Mouse (Mus musculus): ENCODE measurements around the gene Ly6g6d. TPM values are rescaled to one million over a fixed set of nuclear protein-coding genes. Genes with fewer than 3 reads are reported as not detected.

Ly6g6d gene
- polyA plus RNA-seq, 1 experiment from 2014 or later = 1.1 TPM

DNA sequence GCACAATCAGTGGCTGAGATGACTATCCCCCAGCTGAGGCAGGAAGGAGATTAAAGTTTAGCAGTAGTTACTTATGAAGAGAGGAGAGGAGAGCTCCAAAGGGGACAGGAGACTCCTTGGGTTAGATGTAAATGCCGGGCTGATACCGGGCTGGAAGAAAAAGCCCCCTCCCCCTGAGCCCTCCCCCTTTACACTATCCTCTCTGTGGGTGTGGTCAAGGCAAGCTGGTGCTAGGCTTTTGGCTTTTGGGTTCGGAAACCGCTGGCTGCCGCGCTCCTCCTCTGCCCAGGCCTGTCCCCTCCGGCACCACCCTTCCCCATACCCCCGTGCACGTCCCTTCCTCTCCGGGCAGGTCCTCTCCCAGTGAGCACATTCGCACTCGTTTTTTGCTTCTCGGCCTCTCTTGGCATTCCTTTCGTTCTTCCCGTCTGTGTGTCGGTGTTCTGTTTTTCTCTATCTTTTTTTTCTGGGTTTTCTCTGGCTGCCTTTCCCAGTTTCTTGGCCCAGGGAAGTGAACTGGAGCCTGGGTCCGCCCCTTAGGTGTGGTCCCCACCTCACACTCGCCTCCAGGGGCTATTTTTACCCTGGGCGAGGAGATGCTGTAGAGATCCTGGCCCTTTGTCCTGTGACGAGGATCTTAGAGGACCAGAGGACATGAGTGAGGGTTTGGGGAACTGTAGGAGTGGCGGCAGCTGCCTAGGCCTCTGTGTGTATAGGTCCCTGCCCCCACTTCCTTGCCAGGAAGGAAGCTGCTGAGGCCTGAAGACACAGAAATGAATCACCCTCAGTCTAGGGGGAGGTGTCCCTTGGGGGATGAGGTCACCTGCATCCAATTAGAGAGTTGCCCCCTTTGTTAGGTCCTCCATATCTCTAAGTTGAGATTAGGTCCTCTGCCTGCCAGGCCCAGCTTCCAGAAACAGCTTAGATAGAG, 26.4 kb downstream of the Ly6g6d start:
- Histone ChIP-seq H3K27ac (peak overlapping the region; percentile 99), H3K36me3 (peaks cover 41% of the 10 kb centered on the region), H3K4me2 (peak overlapping the region; percentile 70), H3K9me3 (no peaks in the 10 kb centered on the region), H3K9ac (peak overlapping the region; percentile 65), H3K27me3 (no peaks in the 10 kb centered on the region), H3K4me3 (peak overlapping the region; percentile 66), H3K4me1 (peaks cover 47% of the 10 kb centered on the region)
- ATAC-seq (ENCODE audit: insufficient number of reproducible peaks, low FRiP score, low TSS enrichment, low read depth) = peak; percentile 45; the same call in 1 of the 2 replicates
- WGBS = 1% methylated on average over 21 of the region's 21 CpGs

- Histone ChIP-seq H3K4me1 (peaks cover 57% of the 10 kb centered on the region), H3K9ac (peak overlapping the region; percentile 70), H3K4me2 (peak overlapping the region; percentile 70), H3K27me3 (no peaks in the 10 kb centered on the region), H3K4me3 (peak overlapping the region; percentile 66), H3K27ac (peak overlapping the region; percentile 99), H3K36me3 (peaks cover 29% of the 10 kb centered on the region), H3K9me3 (no peaks in the 10 kb centered on the region)
- 1% methylated on average over 27 of the region's 27 CpGs for WGBS
- peak; percentile 15; the same call in 1 of the 2 replicates for ATAC-seq (ENCODE audit: insufficient number of reproducible peaks, low FRiP score, low TSS enrichment, low read depth)
Measured at GRCm38 (mm10) chr17:35050126-35050750, 27.6 kb downstream of the Ly6g6d start.

DNA sequence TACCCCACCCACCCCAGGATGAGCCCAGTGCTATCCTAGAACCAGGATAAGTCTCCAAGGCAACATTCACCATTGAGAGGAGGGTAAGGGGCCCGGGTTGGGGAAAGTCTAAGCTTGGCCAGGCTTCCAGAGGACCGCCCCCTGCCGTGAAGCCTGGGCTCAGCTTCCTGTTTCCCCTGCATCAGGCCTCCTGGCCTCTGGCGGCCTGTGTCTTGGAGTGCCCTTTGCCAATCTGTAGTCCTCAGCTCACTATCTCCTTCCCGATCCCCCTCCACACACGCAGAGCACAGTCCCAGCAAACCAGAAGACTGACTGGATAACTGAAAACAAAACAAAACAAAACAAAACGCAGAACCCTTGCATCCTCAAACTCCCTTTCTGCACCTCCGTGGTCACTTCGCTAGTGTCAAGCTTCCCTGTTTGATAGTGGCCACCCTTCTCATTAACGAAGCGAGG, 28.3 kb downstream of the Ly6g6d start, which contains the start of gene Clic1:
Gene Clic1, plus strand, starts transcription at position 406 of the 456 bp plus-strand sequence.
- H3K36me3 ChIP-seq = peaks cover 24% of the 10 kb centered on the region
- no peaks in the 10 kb centered on the region for H3K27me3 ChIP-seq
- H3K9me3 ChIP-seq = no peaks in the 10 kb centered on the region
- 0 out of 2 replicates have a peak, but pooled peaks have one; percentile 12 for ATAC-seq (ENCODE audit: insufficient number of reproducible peaks, low FRiP score, low TSS enrichment, low read depth)
- peak within 1 kb of the TSS; percentile 70 for H3K4me2 ChIP-seq
- peak within 1 kb of the TSS; percentile 99 for H3K27ac ChIP-seq
- H3K9ac ChIP-seq = peak within 1 kb of the TSS; percentile 70
- H3K4me1 ChIP-seq = peaks cover 57% of the 10 kb centered on the region
- WGBS = 1% methylated on average over 11 of the region's 11 CpGs
- peak within 1 kb of the TSS; percentile 66 for H3K4me3 ChIP-seq

- ATAC-seq (ENCODE audit: insufficient number of reproducible peaks, low FRiP score, low TSS enrichment, low read depth) = no peak
- no peaks in the 10 kb centered on the region for H3K9me3 ChIP-seq
- H3K27ac ChIP-seq = peak overlapping the region; percentile 99
- no peak overlapping the region for H3K9ac ChIP-seq
- 73% methylated on average over 5 of the region's 5 CpGs for WGBS
- peak overlapping the region; percentile 66; the same call in 1 of the 2 replicates for H3K4me3 ChIP-seq
- H3K36me3 ChIP-seq = peaks cover 20% of the 10 kb centered on the region
- peaks cover 57% of the 10 kb centered on the region for H3K4me1 ChIP-seq
- H3K4me2 ChIP-seq = peak overlapping the region; percentile 70
- H3K27me3 ChIP-seq = no peaks in the 10 kb centered on the region
Measured at GRCm38 (mm10) chr17:35048932-35049440, 28.9 kb downstream of the Ly6g6d start.

- Histone ChIP-seq H3K9me3 (no peaks in the 10 kb centered on the region), H3K36me3 (peaks cover 13% of the 10 kb centered on the region), H3K4me3 (no peak overlapping the region), H3K27me3 (no peaks in the 10 kb centered on the region), H3K4me1 (peaks cover 57% of the 10 kb centered on the region), H3K27ac (peak overlapping the region; percentile 99), H3K9ac (no peak overlapping the region), H3K4me2 (peak overlapping the region; percentile 17; the same call in 1 of the 2 replicates)
- 32% methylated on average over 11 of the region's 11 CpGs for WGBS
- no peak for ATAC-seq (ENCODE audit: insufficient number of reproducible peaks, low FRiP score, low TSS enrichment, low read depth)
Measured at GRCm38 (mm10) chr17:35048149-35048931, 29.5 kb downstream of the Ly6g6d start.

DNA sequence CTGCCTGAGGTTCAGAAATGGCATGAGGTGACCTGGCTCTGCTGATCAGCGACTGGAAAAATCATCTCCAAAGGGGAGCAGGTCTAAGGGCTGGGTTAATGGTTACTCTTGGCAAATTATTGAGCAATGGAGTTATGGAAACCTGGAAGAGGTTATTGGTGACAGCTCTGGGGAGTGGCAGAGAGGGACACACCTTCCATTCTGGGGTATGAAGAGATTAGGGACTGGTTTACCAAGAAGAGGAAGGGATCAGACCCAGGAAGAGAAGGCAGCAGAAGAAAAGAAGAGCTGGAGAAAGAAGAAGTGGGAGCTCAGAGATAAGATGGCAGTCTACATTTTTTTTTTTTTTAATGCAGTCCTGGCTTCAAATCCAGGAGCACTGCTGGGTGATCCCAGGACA, 30.2 kb downstream of the Ly6g6d start:
- peaks cover 7% of the 10 kb centered on the region for H3K36me3 ChIP-seq
- H3K9me3 ChIP-seq = no peaks in the 10 kb centered on the region
- H3K9ac ChIP-seq = no peak overlapping the region
- H3K27ac ChIP-seq = peak overlapping the region; percentile 99
- H3K4me2 ChIP-seq = peak overlapping the region; percentile 17; the same call in 1 of the 2 replicates
- peaks cover 53% of the 10 kb centered on the region for H3K4me1 ChIP-seq
- no peak for ATAC-seq (ENCODE audit: insufficient number of reproducible peaks, low FRiP score, low TSS enrichment, low read depth)
- no peak overlapping the region for H3K4me3 ChIP-seq
- 53% methylated on average over 1 of the region's 1 CpGs for WGBS
- no peaks in the 10 kb centered on the region for H3K27me3 ChIP-seq

- 2% methylated on average over 33 of the region's 33 CpGs for WGBS
- Histone ChIP-seq H3K36me3 (no peaks in the 10 kb centered on the region), H3K27ac (peak within 1 kb of the TSS; percentile 99), H3K4me2 (peak within 1 kb of the TSS; percentile 97), H3K9me3 (no peaks in the 10 kb centered on the region), H3K27me3 (no peaks in the 10 kb centered on the region), H3K4me1 (peaks cover 45% of the 10 kb centered on the region), H3K9ac (peak within 1 kb of the TSS; percentile 84), H3K4me3 (peak within 1 kb of the TSS; percentile 59)
- ATAC-seq (ENCODE audit: insufficient number of reproducible peaks, low FRiP score, low TSS enrichment, low read depth) = peak; percentile 97
Measured at GRCm38 (mm10) chr17:35046681-35047455, 31.0 kb downstream of the Ly6g6d start, which contains the start of gene Msh5. TSS of gene Msh5 (minus strand) at chr17:35046745.

- Histone ChIP-seq H3K36me3 (no peaks in the 10 kb centered on the region), H3K4me2 (peak overlapping the region; percentile 97), H3K4me1 (peaks cover 43% of the 10 kb centered on the region), H3K27ac (peak overlapping the region; percentile 99), H3K4me3 (peak overlapping the region; percentile 59), H3K27me3 (no peaks in the 10 kb centered on the region), H3K9ac (peak overlapping the region; percentile 84), H3K9me3 (no peaks in the 10 kb centered on the region)
- 4% methylated on average over 40 of the region's 48 CpGs for WGBS
- peak; percentile 81 for ATAC-seq (ENCODE audit: insufficient number of reproducible peaks, low FRiP score, low TSS enrichment, low read depth)
Measured at GRCm38 (mm10) chr17:35045807-35046680, 31.8 kb downstream of the Ly6g6d start.

DNA sequence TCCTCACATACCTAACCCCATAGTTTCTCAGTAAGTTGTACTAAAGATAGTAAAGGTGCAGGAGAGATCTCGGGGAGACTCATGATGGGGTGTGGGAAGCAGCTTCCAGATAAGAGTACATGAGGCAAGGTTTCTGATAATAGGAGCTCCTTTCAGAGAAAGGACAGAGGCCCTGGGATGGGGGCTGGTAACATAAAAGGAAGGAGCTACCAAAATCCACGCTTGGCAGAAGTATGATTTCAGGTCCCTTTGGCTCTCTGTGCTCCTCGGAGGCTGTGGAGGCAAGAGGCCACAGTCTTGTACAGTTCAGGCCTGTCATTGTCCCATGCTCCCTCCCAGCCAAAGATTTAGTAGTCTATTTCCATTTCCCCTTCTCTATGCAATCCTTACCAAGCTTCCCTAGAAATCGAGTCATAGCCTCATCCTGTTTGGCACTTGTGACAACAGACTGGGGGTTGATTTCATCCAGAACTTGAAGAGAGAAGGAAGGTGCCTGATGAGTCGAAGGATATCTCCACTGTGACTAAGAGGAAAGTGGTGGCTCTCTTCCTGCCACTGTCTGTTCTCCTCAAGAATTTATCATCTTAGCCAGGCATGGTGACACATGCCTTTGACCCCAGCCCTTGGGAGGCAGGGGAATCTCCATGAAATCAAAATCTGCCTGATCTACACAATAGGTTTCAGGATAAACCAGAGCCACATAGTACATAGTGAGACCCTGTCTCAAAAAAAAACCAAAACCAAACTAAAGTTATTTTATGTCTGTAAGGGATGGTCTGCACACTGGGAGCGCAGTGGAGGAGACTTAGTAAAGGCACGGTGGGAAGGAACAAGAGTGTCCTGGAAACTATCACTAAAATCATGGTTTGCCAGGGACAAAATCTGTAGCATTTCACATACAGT, 32.7 kb downstream of the Ly6g6d start:
- Histone ChIP-seq H3K36me3 (no peaks in the 10 kb centered on the region), H3K4me2 (peak overlapping the region; percentile 97), H3K27me3 (no peaks in the 10 kb centered on the region), H3K4me3 (peak overlapping the region; percentile 59), H3K9me3 (no peaks in the 10 kb centered on the region), H3K9ac (no peak overlapping the region), H3K4me1 (peaks cover 43% of the 10 kb centered on the region), H3K27ac (no peak overlapping the region)
- 81% methylated on average over 7 of the region's 7 CpGs for WGBS
- ATAC-seq (ENCODE audit: insufficient number of reproducible peaks, low FRiP score, low TSS enrichment, low read depth) = no peak
